Mouse (Mus musculus) right cerebral cortex, adult 2 months (tissue): ENCODE data around the gene P4ha3.

Source experiments
- DNase-seq, 2 experiments: peaks; one replicate each; pipeline ENCODE4 v3.0.0; 2021 to 2022; ENCODE audit warnings: low spot score in 2 of 2

Gene P4ha3

DNA sequence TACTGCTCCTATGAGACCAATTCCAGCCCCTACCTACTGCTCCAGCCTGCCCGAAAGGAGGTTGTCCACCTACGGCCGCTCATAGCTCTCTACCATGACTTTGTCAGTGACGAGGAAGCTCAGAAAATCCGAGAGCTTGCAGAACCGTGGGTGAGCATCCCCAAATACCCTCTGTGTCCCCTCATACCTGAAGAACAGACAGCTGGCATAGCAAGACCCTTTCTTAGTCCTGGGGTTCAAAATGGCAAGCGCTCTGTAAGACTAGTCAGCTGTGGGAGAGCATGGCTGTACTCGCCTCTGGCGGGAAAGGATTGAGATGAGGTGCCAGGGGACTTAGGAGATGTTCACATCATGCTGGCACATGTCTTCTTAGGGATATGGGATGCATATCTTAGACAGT is 20.6 kb downstream of the P4ha3 start:
- no peak for DNase-seq

GRCm38 (mm10) chr7:100307872-100308653 is 22.7 kb downstream of the P4ha3 start:
- DNase-seq = peak; percentile 75 to 76

DNA sequence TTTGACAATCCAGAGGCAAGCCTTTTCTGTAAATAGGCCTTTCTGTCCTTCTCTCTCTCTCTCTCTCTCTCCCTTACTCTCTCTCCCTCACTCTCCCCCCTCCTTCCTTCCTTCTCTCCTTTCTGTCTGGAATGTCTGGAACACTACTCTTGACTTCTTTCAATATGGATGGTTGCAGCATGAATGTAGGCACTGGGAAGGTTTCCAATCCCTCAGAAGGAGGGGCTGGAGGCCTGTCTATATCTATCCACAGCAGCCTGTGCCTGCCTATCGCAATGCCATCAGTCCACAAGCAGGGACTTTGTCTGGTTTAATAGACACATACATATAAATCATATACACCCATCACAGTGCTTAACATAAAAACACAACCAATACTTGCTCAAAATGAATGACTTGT is 23.9 kb downstream of the P4ha3 start:
- DNase-seq = no peak

DNA sequence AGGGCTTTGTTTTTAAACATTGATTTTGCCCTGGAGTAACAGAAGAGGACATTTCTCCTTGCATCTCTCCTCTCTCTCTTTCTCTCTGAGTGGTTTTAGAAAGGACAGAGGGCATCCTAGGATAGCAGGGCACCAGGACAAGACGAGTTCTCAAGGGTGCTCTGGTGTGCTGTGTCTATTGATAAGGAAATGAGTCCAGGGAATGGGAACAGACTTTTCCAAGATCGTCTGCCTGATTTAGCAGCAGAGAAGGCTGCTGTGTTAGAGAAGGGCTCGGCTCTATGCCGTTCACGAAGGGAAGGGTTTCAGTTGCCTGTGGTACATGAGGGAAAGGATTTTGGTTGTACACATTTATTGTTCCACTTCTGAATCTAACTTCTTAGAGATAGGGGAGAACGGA is 24.4 kb downstream of the P4ha3 start:
- DNase-seq = no peak

- no peak for DNase-seq
These were observed 25.0 kb downstream of the P4ha3 start for GRCm38 (mm10) chr7:100310290-100310689.

- no peak for DNase-seq
These were observed 27.4 kb downstream of the P4ha3 start for GRCm38 (mm10) chr7:100312716-100313115.

DNA sequence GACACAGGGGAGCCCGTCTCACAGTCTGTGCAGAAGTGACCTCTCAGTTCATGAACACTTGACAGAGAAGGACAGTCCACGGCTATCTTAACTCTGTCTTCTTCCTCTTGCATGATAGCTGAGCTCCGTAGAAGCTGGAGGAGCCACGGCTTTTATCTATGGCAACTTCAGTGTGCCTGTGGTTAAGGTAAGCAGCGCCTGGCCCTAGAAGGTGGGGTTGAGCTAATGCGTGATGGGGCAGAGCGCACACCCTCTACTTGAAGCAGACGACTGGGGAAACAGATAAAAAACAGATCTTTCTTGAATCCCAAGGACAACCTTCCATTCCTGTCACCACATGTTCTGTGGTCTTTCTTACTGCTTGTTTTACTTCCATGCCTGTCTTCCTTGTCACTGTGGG is 31.6 kb downstream of the P4ha3 start:
- DNase-seq = no peak

DNA sequence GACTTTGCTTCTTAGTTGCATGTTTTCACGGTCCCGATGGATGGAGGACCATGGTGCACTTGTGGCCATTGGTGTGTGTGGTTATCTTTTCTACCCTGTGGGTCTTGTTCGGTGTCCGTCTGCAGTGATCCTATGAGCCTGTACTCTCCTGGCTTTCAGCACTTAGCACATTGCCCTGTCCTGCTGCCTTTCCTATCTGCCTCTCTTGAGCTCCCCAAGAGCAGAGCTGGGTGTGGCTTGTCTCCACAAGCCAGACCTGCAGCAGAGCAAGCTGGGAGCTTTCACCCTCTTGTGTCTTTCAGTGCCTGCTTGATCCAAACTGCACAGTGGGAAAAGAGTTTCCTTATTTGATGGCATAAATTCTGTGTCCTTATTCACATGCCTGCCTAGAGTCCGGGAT is 32.2 kb downstream of the P4ha3 start:
- DNase-seq = no peak

DNA sequence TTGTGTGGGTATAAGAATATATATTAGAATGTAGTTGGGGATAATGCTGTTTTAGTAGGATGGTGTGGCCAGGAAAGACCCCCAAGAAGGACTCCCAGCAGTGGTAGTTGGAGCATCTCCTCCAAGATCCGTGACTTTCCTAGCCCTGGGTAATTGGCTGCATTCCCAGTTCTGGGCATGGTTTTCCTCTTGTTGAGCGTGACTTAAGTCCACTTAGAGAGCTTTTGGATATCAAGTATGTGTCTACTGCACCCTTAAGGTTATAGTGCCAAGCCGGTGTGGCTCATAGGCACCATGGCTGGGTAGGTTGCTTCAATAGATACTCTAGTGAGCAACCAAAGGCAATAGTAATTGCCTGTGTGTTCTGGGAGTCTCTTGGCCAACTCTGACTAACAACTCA is 38.4 kb downstream of the P4ha3 start:
- no peak for DNase-seq

DNA sequence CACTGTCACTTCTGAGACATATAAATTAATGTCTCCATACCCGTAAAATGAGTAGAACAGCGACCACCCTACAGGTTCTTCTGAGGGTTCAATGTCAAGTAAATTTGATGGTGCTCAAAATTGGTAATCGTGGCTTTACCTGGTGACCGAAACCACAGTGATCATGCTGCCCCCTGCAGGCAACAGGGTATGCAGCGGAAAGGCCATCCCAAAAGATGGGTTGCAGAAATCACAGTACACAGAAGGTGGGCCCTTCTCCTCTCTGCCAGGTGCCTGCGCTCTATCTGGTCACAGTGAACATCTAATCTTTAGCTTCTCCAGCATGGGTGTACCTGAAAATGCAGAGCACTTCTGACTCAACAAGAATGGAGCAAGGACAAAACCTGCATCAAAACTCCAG is 40.2 kb downstream of the P4ha3 start:
- DNase-seq = peak; percentile 66 to 70

DNA sequence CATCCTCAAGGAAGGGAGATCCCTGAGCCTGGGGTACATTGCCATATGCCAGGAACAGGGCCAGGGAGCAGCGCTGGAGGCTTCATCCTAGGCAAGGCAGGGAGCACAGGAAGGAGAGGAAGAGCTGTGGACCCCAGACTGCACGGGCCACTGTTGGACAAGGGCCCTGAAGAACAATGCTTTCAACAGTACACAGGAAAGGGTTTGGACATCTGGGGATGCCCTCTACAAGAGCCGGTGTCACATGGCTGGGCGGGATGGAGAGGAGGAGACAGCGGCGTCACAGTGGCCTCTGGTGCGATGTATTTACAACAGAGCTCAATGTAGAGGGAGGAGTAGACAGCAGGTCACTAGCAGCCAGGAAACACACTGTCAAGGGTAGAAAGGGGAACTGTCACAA is 42.2 kb downstream of the P4ha3 start:
- DNase-seq = no peak

GRCm38 (mm10) chr7:100328636-100329035 is 43.3 kb downstream of the P4ha3 start:
- DNase-seq = no peak

DNA sequence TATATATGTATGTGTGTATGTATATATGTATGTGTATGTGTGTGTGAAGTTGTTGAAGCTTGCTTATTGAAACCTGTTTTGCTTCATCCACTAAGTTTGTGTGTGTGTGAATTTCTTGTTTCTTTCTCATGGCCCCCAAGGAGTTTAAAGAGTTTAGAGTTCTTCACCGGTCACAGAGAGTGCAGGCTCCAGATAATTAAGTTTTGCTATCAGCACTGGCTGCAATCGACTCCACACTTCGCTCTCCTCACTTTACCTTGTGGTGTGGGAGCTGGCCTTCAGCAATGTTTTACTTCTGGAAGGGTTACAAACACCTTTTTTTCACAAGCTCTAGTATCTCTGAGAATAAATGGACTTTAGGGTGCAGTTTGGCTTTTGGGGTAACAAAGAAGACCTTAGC is 45.9 kb downstream of the P4ha3 start:
- DNase-seq = no peak

GRCm38 (mm10) chr7:100335921-100336320 is 50.6 kb downstream of the P4ha3 start:
- no peak for DNase-seq

GRCm38 (mm10) chr7:100354984-100355383 is 69.7 kb downstream of the P4ha3 start:
- DNase-seq = no peak

DNA sequence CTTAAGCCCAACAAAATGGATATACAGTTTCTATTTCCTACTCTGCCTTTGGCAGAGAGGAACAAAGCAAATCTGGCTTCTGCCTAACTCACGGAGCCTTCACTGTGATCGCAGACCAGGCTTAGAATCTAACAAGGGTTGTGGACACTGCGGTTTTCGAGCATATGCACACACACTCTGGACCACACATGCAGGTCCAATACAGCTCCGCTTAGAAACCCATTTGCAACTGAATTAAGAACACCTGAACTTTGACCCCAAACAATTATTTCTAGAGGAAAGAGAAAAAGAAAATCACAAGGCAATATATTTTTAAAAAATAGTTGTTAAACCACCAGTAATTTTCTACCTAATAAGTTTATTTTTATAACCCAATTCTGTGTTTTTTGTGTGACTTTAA is 71.0 kb downstream of the P4ha3 start:
- DNase-seq = no peak

DNA sequence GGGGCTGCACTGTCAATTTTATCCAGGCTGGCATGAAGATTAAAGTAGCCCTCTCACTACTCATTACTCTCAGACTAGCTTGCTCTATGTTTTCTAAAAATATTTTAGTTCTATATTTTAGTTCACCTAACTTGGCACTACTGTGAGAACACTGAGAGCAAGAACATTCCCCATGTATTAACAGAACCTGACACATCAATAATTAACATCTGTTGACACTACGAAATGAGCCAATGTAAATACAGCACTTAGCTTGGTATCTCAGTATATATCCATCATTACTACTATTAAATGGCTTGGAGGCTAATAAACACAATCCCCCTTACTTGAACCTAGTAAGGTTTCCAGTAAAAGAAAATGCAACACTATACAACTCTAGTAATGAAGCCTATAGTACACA is 71.4 kb downstream of the P4ha3 start:
- no peak for DNase-seq

- DNase-seq = no peak
These were observed 72.5 kb downstream of the P4ha3 start for GRCm38 (mm10) chr7:100357856-100358255.

GRCm38 (mm10) chr7:100363162-100363561 is 77.8 kb downstream of the P4ha3 start:
- DNase-seq = peak in 1 of 2 experiments; percentile 20

DNA sequence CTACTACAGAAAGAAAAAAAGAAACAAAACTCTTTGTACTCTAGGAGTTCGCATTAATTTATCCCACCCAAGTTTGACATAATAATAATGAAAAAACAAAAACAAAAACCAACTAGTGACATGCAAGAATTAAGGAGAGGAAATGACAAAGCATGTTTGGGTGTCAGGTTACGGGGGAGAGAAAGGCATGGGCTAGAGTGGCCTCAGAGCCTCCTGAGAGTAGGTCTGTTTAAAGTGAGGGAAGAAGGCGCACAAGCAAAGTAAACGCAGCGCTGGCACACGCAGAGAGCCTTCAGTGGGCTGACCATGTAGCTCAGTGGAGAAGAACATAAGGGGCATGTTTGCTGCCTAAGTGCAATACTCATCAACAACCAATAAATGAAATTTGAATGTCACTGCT is 79.6 kb downstream of the P4ha3 start:
- no peak for DNase-seq
